Mouse (Mus musculus): ENCODE measurements around the gene Tspan17.

- TF ChIP-seq EP300 (optimal IDR thresholded peaks at IDR 0.05) (no peak), CTCF (IDR thresholded peaks at IDR 0.05; ENCODE audit: low read depth) (no peak)
Observed at GRCm38 (mm10) chr13:54749864-54750411, 39.2 kb upstream of the Tspan17 start, which contains the start of gene Gprin1.
